Mouse (Mus musculus): ENCODE results near the gene Stk19. TPM values are rescaled to one million over a fixed set of nuclear protein-coding genes. Genes with fewer than 3 reads are reported as not detected.

Gene Stk19
- total RNA-seq (2014; rRNA removed) (25.8 and 30.4 TPM in 2 replicates), polyA plus RNA-seq (2015; fragmentation: Nextera tagmentation; extraction: Ambion mirVana) (48.6 and 50.3 TPM in 2 replicates)

DNA sequence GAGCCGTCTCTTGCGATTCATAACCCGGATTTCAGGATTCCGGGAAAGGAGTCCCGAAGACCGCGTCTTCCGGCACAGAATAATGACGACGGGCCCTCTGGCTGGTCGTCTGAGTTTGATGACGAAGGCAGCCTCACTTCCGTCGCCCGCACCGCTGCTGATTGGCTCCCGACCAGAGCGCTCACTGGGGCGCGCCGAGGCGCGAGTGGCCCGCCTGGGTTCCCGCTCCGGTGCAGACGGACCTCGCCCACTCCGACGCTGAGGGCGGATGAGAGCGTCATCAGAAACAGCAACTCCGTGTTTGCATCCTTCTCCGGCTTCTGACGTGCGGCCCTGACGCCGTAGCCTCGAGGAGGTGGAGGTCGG, at the start of gene Stk19, which contains the start of gene Dxo:
Stk19 (minus strand) TSS at position 90 of the 366 bp plus-strand sequence.
Dxo (plus strand) TSS at position 164 of the 366 bp plus-strand sequence.
- peak; percentile 91 for ATAC-seq (ENCODE audit: low FRiP score)
- Histone ChIP-seq H3K27ac (ENCODE audit: low read depth, low read length) (peak within 1 kb of the TSS; percentile 77), H3K27me3 (ENCODE audit: insufficient read depth, low read length) (no peaks in the 10 kb centered on the region), H3K4me2 (ENCODE audit: low read depth, low read length, poor library complexity, severe bottlenecking) (peak within 1 kb of the TSS; percentile 98), H3K4me3 (ENCODE audit: low read depth, low read length) (peak within 1 kb of the TSS; percentile 57), H3K9me3 (ENCODE audit: low read length) (no peaks in the 10 kb centered on the region), H3K9ac (replicated peaks; ENCODE audit: low read length, poor library complexity, severe bottlenecking) (peak within 1 kb of the TSS; percentile 71), H3K36me3 (ENCODE audit: insufficient read depth, low read length) (peaks cover 26% of the 10 kb centered on the region), H3K4me1 (ENCODE audit: insufficient read depth, low read length) (peaks cover 5% of the 10 kb centered on the region; the same call in 1 of the 2 replicates)
- TF ChIP-seq CTCF (IDR thresholded peaks at IDR 0.05) = no peak
- WGBS = under 1% methylated on average over 40 of the region's 40 CpGs
- DNase-seq (ENCODE audit: low spot score) = peak; percentile 98

DNA sequence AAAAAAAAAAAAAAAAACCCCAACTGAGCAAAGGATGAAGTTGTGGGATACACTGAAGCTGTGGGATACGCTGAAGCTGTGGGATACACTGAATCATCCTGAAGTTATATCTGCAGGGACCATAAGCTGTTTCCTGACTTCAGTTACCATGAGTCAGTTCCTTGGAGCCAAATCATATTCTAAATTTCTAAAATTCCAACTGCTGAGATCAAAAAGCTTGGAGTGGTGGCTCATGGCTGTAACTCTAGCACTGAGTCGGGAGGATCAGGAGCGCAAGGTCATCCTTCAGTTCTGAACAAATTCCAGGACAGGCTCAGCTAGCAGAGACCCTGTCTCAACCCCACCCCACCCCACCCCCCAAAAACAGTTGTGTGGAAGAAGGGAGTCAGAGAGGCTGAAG, 48.9 kb upstream of the Stk19 start:
- H3K9me3 ChIP-seq (ENCODE audit: low read length) = no peaks in the 10 kb centered on the region

DNA sequence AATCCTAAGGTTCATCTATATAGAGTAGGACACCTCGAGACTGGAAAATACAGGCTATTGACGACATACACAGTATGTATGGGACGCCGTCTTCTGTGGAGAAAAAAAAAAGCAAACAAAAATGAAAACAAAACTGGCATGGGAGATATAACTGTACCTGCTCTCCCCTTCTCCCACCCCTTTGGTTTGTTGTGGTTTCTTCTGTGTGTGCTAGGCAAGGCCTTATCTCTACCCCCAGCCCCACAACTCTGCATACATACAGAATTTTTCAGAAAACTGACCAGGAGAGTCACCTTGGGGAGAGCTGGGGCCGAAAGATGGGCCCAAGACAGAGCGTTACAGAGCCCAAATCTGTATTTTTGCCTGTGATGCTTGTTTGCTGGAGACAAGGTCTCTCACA, 48.0 kb upstream of the Stk19 start:
- WGBS = 87% methylated on average over 6 of the region's 6 CpGs
- DNase-seq (ENCODE audit: low spot score) (no peak), ATAC-seq (ENCODE audit: low FRiP score) (no peak)
- no peaks in the 10 kb centered on the region for H3K9me3 ChIP-seq (ENCODE audit: low read length)
- no peak for TF ChIP-seq CTCF (IDR thresholded peaks at IDR 0.05)
- H3K27me3 ChIP-seq (ENCODE audit: insufficient read depth, low read length) = 0 out of 2 replicates have a peak, but pooled peaks cover 6% of the 10 kb centered on the region
- no peak overlapping the region for H3K4me2 ChIP-seq (ENCODE audit: low read depth, low read length, poor library complexity, severe bottlenecking)
- H3K4me1 ChIP-seq (ENCODE audit: insufficient read depth, low read length) = no peaks in the 10 kb centered on the region
- no peak overlapping the region for H3K27ac ChIP-seq (ENCODE audit: low read depth, low read length)
- no peaks in the 10 kb centered on the region for H3K36me3 ChIP-seq (ENCODE audit: insufficient read depth, low read length)
- no peak overlapping the region for H3K9ac ChIP-seq (replicated peaks; ENCODE audit: low read length, poor library complexity, severe bottlenecking)
- H3K4me3 ChIP-seq (ENCODE audit: low read depth, low read length) = no peak overlapping the region

More for the DNA sequence above, 48.9 kb upstream of the Stk19 start:
- H3K9ac ChIP-seq (replicated peaks; ENCODE audit: low read length, poor library complexity, severe bottlenecking) = no peak overlapping the region
- ATAC-seq (ENCODE audit: low FRiP score) (no peak), DNase-seq (ENCODE audit: low spot score) (no peak)
- no peaks in the 10 kb centered on the region for H3K36me3 ChIP-seq (ENCODE audit: insufficient read depth, low read length)
- H3K4me3 ChIP-seq (ENCODE audit: low read depth, low read length) = no peak overlapping the region
- no peak overlapping the region for H3K4me2 ChIP-seq (ENCODE audit: low read depth, low read length, poor library complexity, severe bottlenecking)
- H3K4me1 ChIP-seq (ENCODE audit: insufficient read depth, low read length) = no peaks in the 10 kb centered on the region
- 0 out of 2 replicates have a peak, but pooled peaks cover 6% of the 10 kb centered on the region for H3K27me3 ChIP-seq (ENCODE audit: insufficient read depth, low read length)
- TF ChIP-seq CTCF (IDR thresholded peaks at IDR 0.05) = no peak
- WGBS = 85% methylated on average over 3 of the region's 3 CpGs
- H3K27ac ChIP-seq (ENCODE audit: low read depth, low read length) = no peak overlapping the region

DNA sequence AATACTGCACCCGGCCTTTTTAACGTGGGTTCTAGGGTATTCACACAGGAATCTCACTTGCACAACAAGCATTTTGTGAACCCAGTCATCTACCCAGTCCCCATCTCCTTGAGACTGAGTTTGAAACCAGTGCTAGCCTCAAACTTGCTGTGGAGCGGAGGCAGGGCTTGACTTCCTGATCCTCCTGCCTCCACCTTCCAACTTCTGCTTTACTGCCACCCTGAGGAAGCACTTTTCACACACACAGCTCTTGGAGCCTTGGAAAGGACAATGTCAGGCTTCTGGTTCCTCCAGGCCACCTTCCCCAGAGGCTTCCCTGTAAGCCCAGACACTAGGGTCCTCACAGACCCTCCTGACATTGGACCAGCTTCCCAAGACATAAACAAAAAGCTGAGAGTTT, 46.6 kb upstream of the Stk19 start:
- Histone ChIP-seq H3K9ac (replicated peaks; ENCODE audit: low read length, poor library complexity, severe bottlenecking) (no peak overlapping the region), H3K9me3 (ENCODE audit: low read length) (no peaks in the 10 kb centered on the region), H3K27me3 (ENCODE audit: insufficient read depth, low read length) (0 out of 2 replicates have a peak, but pooled peaks cover 6% of the 10 kb centered on the region), H3K4me1 (ENCODE audit: insufficient read depth, low read length) (no peaks in the 10 kb centered on the region), H3K36me3 (ENCODE audit: insufficient read depth, low read length) (no peaks in the 10 kb centered on the region), H3K4me3 (ENCODE audit: low read depth, low read length) (no peak overlapping the region), H3K4me2 (ENCODE audit: low read depth, low read length, poor library complexity, severe bottlenecking) (no peak overlapping the region), H3K27ac (ENCODE audit: low read depth, low read length) (no peak overlapping the region)
- ATAC-seq (ENCODE audit: low FRiP score) = no peak
- no peak for DNase-seq (ENCODE audit: low spot score)
- TF ChIP-seq CTCF (IDR thresholded peaks at IDR 0.05) = no peak
- WGBS = 65% methylated on average over 3 of the region's 3 CpGs

DNA sequence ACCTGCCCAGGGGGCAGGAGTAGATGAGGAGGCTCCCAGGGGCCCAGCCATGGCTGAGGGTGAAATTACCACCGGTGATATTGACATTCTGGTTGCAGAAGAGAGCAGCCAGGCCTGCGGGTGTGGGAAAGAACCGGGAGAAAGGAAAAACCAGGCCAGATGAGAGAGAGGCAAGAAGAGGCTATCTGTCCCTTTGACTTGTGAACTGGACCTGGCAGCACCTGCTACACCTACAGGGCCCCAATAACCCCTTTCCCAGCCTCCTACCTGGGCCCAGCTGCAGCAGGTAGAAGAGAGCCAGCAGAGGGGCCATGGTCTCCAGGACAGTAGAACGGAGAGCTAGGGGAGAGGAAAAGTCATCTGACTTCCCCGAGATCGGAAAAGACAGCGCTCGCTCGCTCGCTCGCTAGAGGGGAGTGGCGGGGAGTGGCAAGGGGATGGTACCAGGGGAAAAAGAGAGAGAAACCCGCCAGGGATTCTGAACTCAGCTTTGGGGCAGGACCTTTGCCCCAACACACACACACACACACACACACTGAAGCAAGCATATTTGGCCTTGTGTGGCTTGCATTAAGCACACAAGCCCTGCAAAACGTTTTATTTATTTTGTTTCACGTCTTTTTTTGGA, 45.1 kb upstream of the Stk19 start, which contains the start of gene Gm20547:
Gm20547 (minus strand) TSS at position 360 of the 628 bp plus-strand sequence.
- Histone ChIP-seq H3K9ac (replicated peaks; ENCODE audit: low read length, poor library complexity, severe bottlenecking) (no peak within 1 kb of the TSS), H3K9me3 (ENCODE audit: low read length) (no peaks in the 10 kb centered on the region), H3K27ac (ENCODE audit: low read depth, low read length) (no peak within 1 kb of the TSS), H3K4me3 (ENCODE audit: low read depth, low read length) (no peak within 1 kb of the TSS), H3K36me3 (ENCODE audit: insufficient read depth, low read length) (no peaks in the 10 kb centered on the region), H3K27me3 (ENCODE audit: insufficient read depth, low read length) (0 out of 2 replicates have a peak, but pooled peaks cover 6% of the 10 kb centered on the region), H3K4me2 (ENCODE audit: low read depth, low read length, poor library complexity, severe bottlenecking) (peak within 1 kb of the TSS; percentile 9; the same call in 1 of the 2 replicates), H3K4me1 (ENCODE audit: insufficient read depth, low read length) (no peaks in the 10 kb centered on the region)
- DNase-seq (ENCODE audit: low spot score) (no peak), ATAC-seq (ENCODE audit: low FRiP score) (no peak)
- 7% methylated on average over 15 of the region's 15 CpGs for WGBS
- TF ChIP-seq CTCF (IDR thresholded peaks at IDR 0.05) = no peak

DNA sequence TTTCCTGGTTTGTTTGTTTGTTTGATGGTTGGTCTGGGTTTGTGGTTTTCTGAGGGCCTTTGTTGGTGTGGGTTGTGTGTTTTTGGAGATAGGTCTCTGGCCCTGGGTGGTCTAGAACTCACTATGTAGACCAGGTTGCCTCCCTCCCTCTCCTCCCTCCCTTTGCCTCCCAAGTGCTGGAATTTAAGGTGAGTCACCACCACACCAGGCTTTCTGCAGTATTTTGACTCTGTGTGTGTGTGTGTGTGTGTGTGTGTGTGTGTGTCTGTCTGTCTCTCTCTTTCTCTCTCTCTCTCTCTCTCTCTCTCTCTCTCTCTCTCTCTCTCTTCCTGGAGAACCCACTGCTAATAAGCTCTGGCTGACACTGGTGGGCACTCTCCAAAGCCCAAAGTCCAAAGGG, 44.4 kb upstream of the Stk19 start:
- no peak overlapping the region for H3K4me2 ChIP-seq (ENCODE audit: low read depth, low read length, poor library complexity, severe bottlenecking)
- no peaks in the 10 kb centered on the region for H3K9me3 ChIP-seq (ENCODE audit: low read length)
- ATAC-seq (ENCODE audit: low FRiP score) (no peak), DNase-seq (ENCODE audit: low spot score) (no peak)
- no peak overlapping the region for H3K9ac ChIP-seq (replicated peaks; ENCODE audit: low read length, poor library complexity, severe bottlenecking)
- 0 out of 2 replicates have a peak, but pooled peaks cover 6% of the 10 kb centered on the region for H3K27me3 ChIP-seq (ENCODE audit: insufficient read depth, low read length)
- H3K27ac ChIP-seq (ENCODE audit: low read depth, low read length) = no peak overlapping the region
- no peaks in the 10 kb centered on the region for H3K36me3 ChIP-seq (ENCODE audit: insufficient read depth, low read length)
- no peak overlapping the region for H3K4me3 ChIP-seq (ENCODE audit: low read depth, low read length)
- no peaks in the 10 kb centered on the region for H3K4me1 ChIP-seq (ENCODE audit: insufficient read depth, low read length)
- TF ChIP-seq CTCF (IDR thresholded peaks at IDR 0.05) = no peak

Data from midbrain, postnatal 0 days (tissue).